Mouse (Mus musculus): Measurements from ENCODE around the gene Cep104.

Gene Cep104
- long read RNA-seq, experiment 1, full-length matches to known transcripts = 4 of 20 reads
- long read RNA-seq, experiment 1, partial matches to known transcripts = 10 of 20 reads
- long read RNA-seq, experiment 1, other reads (novel, unspliced or antisense) = 6 of 20 reads
- long read RNA-seq, experiment 2, full-length matches to known transcripts = 2 of 17 reads
- long read RNA-seq, experiment 2, partial matches to known transcripts = 10 of 17 reads
- long read RNA-seq, experiment 2, other reads (novel, unspliced or antisense) = 5 of 17 reads

GRCm38 (mm10) chr4:153974431-153975291 is at the start of gene Cep104, which contains the start of gene Dffb:
Cep104 (plus strand) TSS chr4:153975194.
Dffb (minus strand) TSS chr4:153975126.
- intact Hi-C loops (cut with DNase I) = loop anchor here (2.0 to 10.0 kb wide), 2 partner anchors 36 to 170 kb away; partner anchors contain the start of genes Lrrc47, Trp73 and Wrap73

GRCm38 (mm10) chr4:153928772-153929299 is 46.2 kb upstream of the Cep104 start:
- intact Hi-C loops (cut with DNase I) = no loop called here

- intact Hi-C loops (cut with DNase I) = no loop called here
Measured at GRCm38 (mm10) chr4:153929425-153929824, 45.6 kb upstream of the Cep104 start.

- intact Hi-C loops (cut with DNase I) = no loop called here
Measured at GRCm38 (mm10) chr4:153929921-153930320, 45.1 kb upstream of the Cep104 start.

- intact Hi-C loops (cut with DNase I) = no loop called here
Measured at GRCm38 (mm10) chr4:153943243-153943642, 31.8 kb upstream of the Cep104 start.

- intact Hi-C loops (cut with DNase I) = no loop called here
Measured at GRCm38 (mm10) chr4:153944261-153944660, 30.7 kb upstream of the Cep104 start.

GRCm38 (mm10) chr4:153945741-153946140 is 29.3 kb upstream of the Cep104 start:
- intact Hi-C loops (cut with DNase I) = no loop called here

- intact Hi-C loops (cut with DNase I) = no loop called here
Measured at GRCm38 (mm10) chr4:153950372-153950771, 24.6 kb upstream of the Cep104 start.

GRCm38 (mm10) chr4:153951150-153951549 is 23.8 kb upstream of the Cep104 start:
- intact Hi-C loops (cut with DNase I) = no loop called here

GRCm38 (mm10) chr4:153951692-153952091 is 23.3 kb upstream of the Cep104 start:
- intact Hi-C loops (cut with DNase I) = no loop called here

GRCm38 (mm10) chr4:153955651-153956050 is 19.3 kb upstream of the Cep104 start:
- intact Hi-C loops (cut with DNase I) = no loop called here

- intact Hi-C loops (cut with DNase I) = no loop called here
Measured at GRCm38 (mm10) chr4:153956569-153957405, 18.2 kb upstream of the Cep104 start, which contains the start of gene A430005L14Rik. A430005L14Rik (plus strand) TSS chr4:153957237.

GRCm38 (mm10) chr4:153957444-153958250 is 17.3 kb upstream of the Cep104 start:
- intact Hi-C loops (cut with DNase I) = no loop called here

- intact Hi-C loops (cut with DNase I) = no loop called here
Measured at GRCm38 (mm10) chr4:153962631-153963030, 12.4 kb upstream of the Cep104 start.

- intact Hi-C loops (cut with DNase I) = no loop called here
Measured at GRCm38 (mm10) chr4:153966651-153967050, 8.3 kb upstream of the Cep104 start.

- intact Hi-C loops (cut with DNase I) = no loop called here
Measured at GRCm38 (mm10) chr4:153967556-153967955, 7.4 kb upstream of the Cep104 start.

- intact Hi-C loops (cut with DNase I) = no loop called here
Measured at GRCm38 (mm10) chr4:153968063-153968462, 6.9 kb upstream of the Cep104 start.

GRCm38 (mm10) chr4:153975292-153975662 is 283 bp downstream of the Cep104 start:
- intact Hi-C loops (cut with DNase I) = loop anchor here (2.0 to 10.0 kb wide), 2 partner anchors 36 to 170 kb away; partner anchors contain the start of genes Lrrc47, Trp73 and Wrap73

- intact Hi-C loops (cut with DNase I) = loop anchor here (2.0 to 10.0 kb wide), 2 partner anchors 35 to 169 kb away; partner anchors contain the start of genes Lrrc47, Trp73 and Wrap73
Measured at GRCm38 (mm10) chr4:153975768-153976167, 774 bp downstream of the Cep104 start.

- intact Hi-C loops (cut with DNase I) = loop anchor here (10.0 kb wide), 1 partner anchor 166 kb away; the partner anchor contains the start of genes Trp73 and Wrap73
Measured at GRCm38 (mm10) chr4:153979243-153979642, 4.2 kb downstream of the Cep104 start.
